Mouse (Mus musculus) forebrain, embryonic 12.5 days (tissue): ENCODE results near the gene Rab40b. TPM values are rescaled to one million over a fixed set of nuclear protein-coding genes. Genes with fewer than 3 reads are reported as not detected.

Experiments
- ATAC-seq: fragments of 200-750 bp; cut with Nextera tagmentation; 2 replicates; pipeline ENCODE4 v1.8.0; 2017; ENCODE audit warnings: moderate TSS enrichment; ENCODE audit not compliant: low FRiP score
- H3K27ac ChIP-seq: fragments of 300-500 bp; sonication (generic); 2 replicates; pipeline ENCODE4 v1.5.1; 2016; ENCODE audit warnings: mild to moderate bottlenecking
- H3K27me3 ChIP-seq: fragments of 300-500 bp; sonication (generic); 2 replicates; pipeline ENCODE4 v1.6.1; 2016; ENCODE audit warnings: mild to moderate bottlenecking
- H3K36me3 ChIP-seq: fragments of 300-500 bp; sonication (generic); replicated peaks from 2 replicates; pipeline ENCODE4 v1.6.1; 2016; ENCODE audit warnings: mild to moderate bottlenecking
- H3K4me1 ChIP-seq: fragments of 300-500 bp; sonication (generic); 2 replicates; pipeline ENCODE4 v1.6.1; 2016
- H3K4me2 ChIP-seq: fragments of 300-500 bp; sonication (generic); 2 replicates; pipeline ENCODE4 v1.6.1; 2016; ENCODE audit warnings: mild to moderate bottlenecking, moderate library complexity
- H3K4me3 ChIP-seq: fragments of 300-500 bp; sonication (generic); replicated peaks from 2 replicates; pipeline ENCODE4 v1.5.1; 2016; ENCODE audit warnings: mild to moderate bottlenecking
- H3K9ac ChIP-seq: fragments of 300-500 bp; sonication (generic); 2 replicates; pipeline ENCODE4 v1.6.1; 2016; ENCODE audit warnings: mild to moderate bottlenecking
- H3K9me3 ChIP-seq: fragments of 300-500 bp; sonication (generic); 2 replicates; pipeline ENCODE4 v1.6.1; 2016
- WGBS: fragments of 180-500 bp; shearing (Covaris S2); methylation state at CpG from one replicate; pipeline ENCODE4 v1.1.7; 2016; 5-methylcytosine and 5-hydroxymethylcytosine counted together
- polyA plus RNA-seq: library from polyadenylated mRNA; unstranded; fragments of >200 nt; fragmentation: Nextera tagmentation; extraction: Ambion mirVana; gene quantifications from 2 replicates; pipeline ENCODE4 v1.2.1, GENCODE M21; 2016

The Rab40b gene
- polyA plus RNA-seq = 3.1 and 3.8 TPM in 2 replicates

DNA sequence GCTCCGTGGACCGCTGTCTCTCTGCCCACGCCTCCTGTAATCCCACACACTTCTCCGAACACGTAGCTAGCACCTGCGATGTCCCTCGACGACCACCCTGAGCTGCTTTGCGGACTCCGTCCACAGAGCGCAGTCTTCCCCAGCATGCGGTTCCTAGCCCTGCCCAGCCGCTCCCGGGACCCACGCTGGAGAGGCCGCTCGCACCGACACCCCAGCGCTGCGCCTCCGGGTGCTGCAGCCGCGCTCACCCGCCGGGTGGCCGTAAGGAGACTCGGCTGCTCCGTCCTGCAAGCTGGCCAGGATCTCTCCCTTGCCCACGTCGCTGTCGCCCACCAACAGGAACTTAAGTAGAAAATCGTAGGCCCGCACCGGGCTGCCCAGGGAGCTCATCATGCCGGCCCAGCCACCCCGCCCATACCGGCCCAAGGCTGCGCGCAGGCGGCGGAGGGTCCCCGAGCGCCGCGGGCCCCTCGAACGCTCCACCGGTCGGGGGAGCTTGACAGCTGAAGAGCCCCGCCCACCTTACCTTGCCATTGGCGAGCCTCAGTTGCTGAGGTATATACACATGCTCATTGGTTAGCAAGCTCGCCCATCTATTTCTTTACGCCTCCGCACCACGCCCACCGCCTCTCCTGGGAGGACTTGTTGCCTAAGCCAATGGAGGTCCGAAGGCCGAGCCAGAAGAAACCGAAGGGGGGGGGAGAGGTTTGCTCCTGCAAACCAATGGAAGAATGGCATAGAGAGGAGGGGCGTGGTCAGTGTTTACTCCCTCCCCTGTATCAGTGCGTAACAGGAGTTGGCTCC, at the start of gene Rab40b:
TSS of gene Rab40b (minus strand) at position 502 of the 804 bp plus-strand sequence.
- H3K9ac ChIP-seq = peak within 1 kb of the TSS; percentile 64
- H3K27ac ChIP-seq = peak within 1 kb of the TSS; percentile 19; the same call in 1 of the 2 replicates
- WGBS = 2% methylated on average over 61 of the region's 61 CpGs
- no peaks in the 10 kb centered on the region for H3K36me3 ChIP-seq
- peak; percentile 98 for ATAC-seq
- no peaks in the 10 kb centered on the region for H3K9me3 ChIP-seq
- peak within 1 kb of the TSS; percentile 94 for H3K4me2 ChIP-seq
- H3K4me1 ChIP-seq = peaks cover 15% of the 10 kb centered on the region; the same call in 1 of the 2 replicates
- peaks cover 21% of the 10 kb centered on the region for H3K27me3 ChIP-seq
- peak within 1 kb of the TSS; percentile 64 for H3K4me3 ChIP-seq

DNA sequence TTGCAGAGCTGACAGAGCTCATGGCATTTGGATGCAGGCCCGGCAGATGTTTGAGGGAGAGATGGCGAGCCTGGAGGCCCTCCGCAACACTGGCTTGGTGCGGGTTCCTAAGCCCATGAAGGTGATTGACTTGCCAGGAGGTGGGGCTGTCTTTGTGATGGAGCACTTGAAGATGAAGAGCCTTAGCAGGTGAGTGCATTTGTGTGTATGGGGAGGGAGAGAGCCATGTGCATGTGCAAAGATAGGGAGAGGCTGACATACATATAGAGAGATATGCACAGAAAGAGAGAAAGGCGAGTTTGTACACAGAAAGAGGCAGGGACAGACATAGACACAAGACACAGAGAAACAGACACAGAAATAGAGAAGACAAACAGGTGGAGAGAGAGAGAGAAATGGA, 49.2 kb upstream of the Rab40b start:
- Histone ChIP-seq H3K27me3 (0 out of 2 replicates have a peak, but pooled peaks cover 5% of the 10 kb centered on the region), H3K4me1 (peaks cover 26% of the 10 kb centered on the region), H3K4me2 (no peak overlapping the region), H3K9ac (no peak overlapping the region), H3K36me3 (0 out of 2 replicates have a peak, but pooled peaks cover 3% of the 10 kb centered on the region), H3K9me3 (no peaks in the 10 kb centered on the region), H3K4me3 (no peak overlapping the region), H3K27ac (no peak overlapping the region)
- WGBS = 70% methylated on average over 5 of the region's 5 CpGs
- ATAC-seq = no peak

DNA sequence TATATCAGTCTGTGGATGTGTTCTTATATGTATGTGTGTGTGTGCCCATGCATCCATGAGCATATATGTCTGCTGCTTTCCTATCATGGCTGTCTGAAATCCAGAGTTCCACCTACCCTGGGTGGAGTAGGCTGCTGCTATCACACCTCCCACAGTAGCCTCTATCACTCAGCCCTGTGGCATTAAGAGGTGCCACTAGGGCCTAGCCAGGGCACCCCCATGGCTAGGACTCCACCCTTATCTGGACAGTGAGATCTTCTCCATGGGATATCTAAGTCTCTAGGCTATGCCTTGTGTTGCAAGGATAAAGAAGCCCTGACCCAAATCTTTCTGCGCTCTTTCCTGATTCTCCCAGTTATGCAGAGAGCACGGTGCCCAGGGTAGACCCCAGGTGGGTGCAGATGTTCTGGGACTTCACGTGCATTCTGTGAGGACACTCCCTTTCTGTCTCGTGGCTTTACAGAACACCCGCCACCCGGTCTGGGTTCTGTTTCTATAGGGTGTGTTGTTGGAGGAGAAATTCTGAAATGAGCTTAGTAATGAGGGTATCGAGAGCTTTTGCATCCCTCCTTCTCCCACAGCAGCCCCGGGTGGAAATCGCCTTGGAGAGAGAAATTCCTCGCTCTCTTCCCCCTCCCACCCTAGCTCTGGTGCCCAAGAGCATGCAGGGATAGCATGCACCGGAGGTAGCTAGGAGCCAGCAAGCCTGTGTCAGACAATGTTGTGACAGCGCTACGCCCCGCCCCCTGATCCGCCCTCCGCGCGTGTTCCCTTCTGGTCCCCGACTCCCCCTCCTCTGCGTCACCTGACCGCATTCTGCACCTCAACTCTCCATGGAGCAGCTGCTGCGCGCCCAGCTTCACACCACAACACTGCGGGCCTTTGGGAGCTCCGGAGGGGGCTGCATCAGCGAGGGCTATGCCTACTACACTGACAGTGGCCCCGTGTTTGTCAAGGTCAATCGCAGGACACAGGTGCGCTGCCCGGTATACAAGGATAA, 46.4 kb upstream of the Rab40b start, which contains the start of gene Fn3k:
TSS of gene Fn3k (plus strand) at position 758 of the 1,000 bp plus-strand sequence.
- Histone ChIP-seq H3K4me3 (peak within 1 kb of the TSS; percentile 37), H3K27me3 (0 out of 2 replicates have a peak, but pooled peaks cover 5% of the 10 kb centered on the region), H3K4me1 (peaks cover 22% of the 10 kb centered on the region), H3K4me2 (peak within 1 kb of the TSS; percentile 73), H3K36me3 (peaks cover 12% of the 10 kb centered on the region), H3K27ac (peak within 1 kb of the TSS; percentile 42; the same call in 1 of the 2 replicates), H3K9ac (peak within 1 kb of the TSS; percentile 58), H3K9me3 (no peaks in the 10 kb centered on the region)
- peak; percentile 98 for ATAC-seq
- 8% methylated on average over 30 of the region's 30 CpGs for WGBS

DNA sequence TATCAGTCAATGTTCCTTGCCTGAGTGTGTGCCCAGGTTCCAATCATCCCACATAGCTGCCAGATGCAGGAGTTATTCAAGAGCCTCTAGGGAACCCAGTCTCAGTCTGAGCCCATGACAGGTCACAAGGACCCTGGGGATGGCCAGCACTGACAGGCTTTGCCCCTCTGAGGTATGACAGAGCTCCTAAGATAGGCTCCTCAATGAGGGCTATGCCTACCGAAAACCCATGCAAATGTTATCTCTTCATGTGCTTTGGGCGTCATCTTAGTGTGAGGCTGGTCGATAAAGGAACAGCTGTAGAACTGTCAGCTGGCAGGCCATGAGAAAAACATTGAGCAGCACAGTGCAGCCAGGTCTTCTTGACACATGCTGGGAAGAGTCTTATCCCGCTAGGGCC, 45.3 kb upstream of the Rab40b start:
- WGBS = 88% methylated on average over 4 of the region's 4 CpGs
- 0 out of 2 replicates have a peak, but pooled peaks cover 5% of the 10 kb centered on the region for H3K27me3 ChIP-seq
- H3K9ac ChIP-seq = no peak overlapping the region
- ATAC-seq = no peak
- H3K4me3 ChIP-seq = no peak overlapping the region
- H3K27ac ChIP-seq = no peak overlapping the region
- peaks cover 18% of the 10 kb centered on the region for H3K36me3 ChIP-seq
- peaks cover 14% of the 10 kb centered on the region for H3K4me1 ChIP-seq
- no peaks in the 10 kb centered on the region for H3K9me3 ChIP-seq
- no peak overlapping the region for H3K4me2 ChIP-seq

DNA sequence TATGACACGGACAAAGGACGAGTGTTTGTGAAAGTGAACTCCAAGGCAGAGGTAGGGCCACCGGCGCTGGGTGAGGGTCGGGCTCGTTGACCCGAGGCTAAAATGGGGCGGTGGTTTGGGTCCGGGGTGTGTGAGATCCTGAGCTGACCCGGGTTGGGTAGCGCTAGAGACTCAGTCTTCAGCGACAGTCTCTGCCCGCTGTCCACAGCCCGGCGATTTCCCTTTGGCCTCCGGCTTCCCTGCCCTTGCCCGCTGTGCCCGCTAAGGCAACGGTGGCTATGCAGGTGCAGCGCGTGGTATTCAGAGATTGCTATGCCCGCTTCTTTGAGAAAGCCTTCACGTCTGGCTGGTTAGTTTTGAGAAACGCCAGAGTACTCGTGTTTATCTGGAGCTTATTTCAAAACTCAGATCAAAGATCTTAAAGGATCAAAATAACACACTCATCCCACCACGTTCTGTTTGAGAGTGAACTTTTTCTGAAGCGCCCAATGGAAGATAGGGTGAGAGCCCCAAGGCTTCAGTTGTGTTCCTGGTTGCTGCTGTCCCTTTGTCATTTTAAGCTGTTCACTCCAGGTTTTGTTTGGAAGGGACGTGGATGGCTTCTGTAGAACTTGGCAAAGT, 33.6 kb upstream of the Rab40b start:
- peak overlapping the region; percentile 74 for H3K4me3 ChIP-seq
- no peaks in the 10 kb centered on the region for H3K9me3 ChIP-seq
- H3K27me3 ChIP-seq = no peaks in the 10 kb centered on the region
- WGBS = under 1% methylated on average over 28 of the region's 28 CpGs
- peak; percentile 75; the same call in 1 of the 2 replicates for ATAC-seq
- H3K27ac ChIP-seq = no peak overlapping the region
- H3K36me3 ChIP-seq = no peaks in the 10 kb centered on the region
- H3K9ac ChIP-seq = peak overlapping the region; percentile 78
- H3K4me2 ChIP-seq = peak overlapping the region; percentile 80
- H3K4me1 ChIP-seq = peaks cover 16% of the 10 kb centered on the region

DNA sequence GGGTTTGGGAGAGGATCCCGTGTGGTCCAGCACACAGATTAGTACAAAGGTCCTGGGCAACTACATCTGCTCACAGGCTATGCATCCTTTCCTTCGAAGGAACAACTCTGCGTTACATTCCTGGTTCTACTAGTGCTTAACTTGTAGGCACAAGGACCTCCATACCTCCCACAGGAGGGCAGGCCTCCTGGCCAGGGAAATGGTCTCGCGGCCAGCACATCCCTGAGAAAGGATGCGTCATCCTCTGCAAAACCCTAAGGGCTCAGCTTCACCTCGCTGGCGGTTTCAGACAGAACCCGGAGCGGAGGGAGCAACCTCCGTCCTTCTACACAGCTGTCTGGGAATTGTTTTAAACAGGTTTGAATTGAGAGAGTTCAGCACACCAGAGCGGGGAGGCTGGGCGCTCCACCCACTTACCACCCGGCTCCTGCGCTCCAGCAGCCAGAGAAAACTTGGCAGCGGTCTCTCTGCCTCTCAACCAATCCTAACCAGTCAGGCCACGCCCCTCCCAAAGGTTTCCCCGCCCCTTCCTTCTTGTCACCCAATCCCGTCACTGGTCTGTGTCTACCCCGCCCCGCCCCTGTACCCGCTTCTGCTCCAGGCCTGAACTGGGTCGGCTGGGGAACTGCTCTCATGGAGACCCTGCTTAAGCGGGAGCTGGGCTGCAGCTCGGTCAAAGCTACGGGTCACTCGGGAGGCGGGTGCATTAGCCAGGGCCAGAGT, 32.9 kb upstream of the Rab40b start, which contains the start of gene Fn3krp:
TSS of gene Fn3krp (plus strand) at position 572 of the 723 bp plus-strand sequence.
- H3K27ac ChIP-seq = peak within 1 kb of the TSS; percentile 69
- peaks cover 16% of the 10 kb centered on the region for H3K4me1 ChIP-seq
- peak within 1 kb of the TSS; percentile 80 for H3K4me2 ChIP-seq
- 2% methylated on average over 28 of the region's 28 CpGs for WGBS
- peak within 1 kb of the TSS; percentile 78 for H3K9ac ChIP-seq
- peak; percentile 100 for ATAC-seq
- peak within 1 kb of the TSS; percentile 74 for H3K4me3 ChIP-seq
- no peaks in the 10 kb centered on the region for H3K9me3 ChIP-seq
- no peaks in the 10 kb centered on the region for H3K27me3 ChIP-seq
- H3K36me3 ChIP-seq = no peaks in the 10 kb centered on the region

DNA sequence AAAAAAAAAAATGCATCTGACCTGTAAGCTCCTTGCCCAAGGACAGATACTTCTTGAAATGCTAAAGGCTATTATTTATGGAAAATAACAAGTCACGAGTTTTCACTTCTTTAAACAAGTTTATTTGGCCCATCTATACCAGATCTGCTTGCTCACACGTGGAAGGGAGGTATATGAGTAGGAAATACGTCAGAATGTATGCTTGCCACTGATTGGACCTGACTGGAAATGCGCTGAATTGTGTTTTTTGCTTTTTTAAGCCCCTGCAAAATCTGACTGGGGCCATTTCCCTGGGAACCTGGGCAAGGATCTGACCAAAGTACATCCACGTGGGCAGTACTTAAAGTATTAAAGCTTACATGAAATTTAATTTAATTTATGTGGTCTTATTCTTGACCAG, 32.3 kb upstream of the Rab40b start:
- Histone ChIP-seq H3K4me2 (peak overlapping the region; percentile 80), H3K4me3 (peak overlapping the region; percentile 74), H3K36me3 (no peaks in the 10 kb centered on the region), H3K4me1 (peaks cover 16% of the 10 kb centered on the region), H3K27me3 (no peaks in the 10 kb centered on the region), H3K9ac (peak overlapping the region; percentile 78; the same call in 1 of the 2 replicates), H3K9me3 (no peaks in the 10 kb centered on the region), H3K27ac (no peak overlapping the region)
- 47% methylated on average over 5 of the region's 5 CpGs for WGBS
- ATAC-seq = no peak

DNA sequence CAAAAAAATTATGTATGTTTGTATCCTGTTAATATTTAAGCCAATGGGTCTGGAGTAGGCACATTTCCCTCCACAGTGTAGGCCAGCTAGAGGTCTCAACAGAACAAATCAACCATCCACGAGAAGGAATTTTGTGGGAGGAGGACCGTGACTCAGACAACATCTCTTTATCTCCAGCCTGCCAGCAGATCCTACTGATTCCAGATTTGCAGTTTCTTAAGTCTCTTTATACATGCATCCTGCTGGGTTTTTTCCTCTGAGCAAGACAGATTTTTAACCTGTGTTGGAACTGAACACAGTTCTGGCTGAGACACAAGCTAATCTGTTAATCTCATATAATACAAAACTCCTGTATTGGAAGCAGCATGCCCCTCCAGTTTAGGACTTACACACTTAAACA, 30.9 kb upstream of the Rab40b start:
- ATAC-seq = no peak
- WGBS = 78% methylated on average over 2 of the region's 2 CpGs
- no peak overlapping the region for H3K27ac ChIP-seq

DNA sequence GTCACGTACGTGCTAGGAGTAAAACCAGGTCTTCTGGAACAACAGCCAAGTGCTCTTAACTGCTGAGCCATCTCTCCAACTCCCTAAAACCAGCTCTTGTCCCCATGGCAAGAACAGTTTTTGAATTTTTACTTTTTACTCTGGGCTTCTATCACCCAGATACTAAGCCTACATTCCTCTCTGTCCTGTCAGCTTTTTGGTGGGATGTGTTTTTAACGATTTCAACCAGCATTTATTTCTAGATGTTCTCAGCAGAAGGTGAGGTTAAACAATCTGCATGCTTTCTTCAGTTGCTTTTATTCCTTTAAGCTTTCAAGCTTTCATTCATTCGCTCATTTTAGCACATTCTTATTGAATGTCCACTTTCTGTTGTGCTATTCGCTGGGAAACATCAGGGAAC, 29.9 kb upstream of the Rab40b start:
- H3K4me2 ChIP-seq = no peak overlapping the region

More for the DNA sequence above, 30.9 kb upstream of the Rab40b start:
- H3K9ac ChIP-seq = no peak overlapping the region
- no peaks in the 10 kb centered on the region for H3K9me3 ChIP-seq
- peaks cover 16% of the 10 kb centered on the region for H3K4me1 ChIP-seq
- no peaks in the 10 kb centered on the region for H3K36me3 ChIP-seq
- no peak overlapping the region for H3K4me3 ChIP-seq
- H3K4me2 ChIP-seq = no peak overlapping the region
- H3K27me3 ChIP-seq = no peaks in the 10 kb centered on the region

DNA sequence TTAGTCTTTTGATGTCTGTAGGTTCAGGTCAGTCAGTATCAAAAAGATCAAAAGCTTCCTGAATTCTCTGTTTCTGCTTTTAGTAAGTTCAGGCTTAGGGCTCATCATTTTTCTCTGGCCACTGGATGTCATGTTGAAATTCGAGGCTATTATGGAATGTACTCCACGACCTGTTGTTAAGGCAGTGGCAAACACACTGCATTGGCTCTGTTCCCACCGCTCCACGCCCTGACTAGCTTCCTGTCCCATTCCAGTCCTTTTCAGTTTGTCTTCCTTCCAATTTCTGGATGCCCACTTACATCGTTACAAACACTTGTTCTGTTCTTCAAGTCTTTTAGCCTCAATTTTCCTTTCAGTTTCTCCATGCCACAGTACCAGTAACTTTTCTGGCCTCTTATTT, 27.3 kb upstream of the Rab40b start:
- 80% methylated on average over 5 of the region's 5 CpGs for WGBS
- Histone ChIP-seq H3K27ac (no peak overlapping the region), H3K4me2 (no peak overlapping the region), H3K9me3 (no peaks in the 10 kb centered on the region), H3K4me1 (peaks cover under 1% of the 10 kb centered on the region), H3K36me3 (no peaks in the 10 kb centered on the region), H3K9ac (no peak overlapping the region), H3K4me3 (no peak overlapping the region), H3K27me3 (no peaks in the 10 kb centered on the region)
- no peak for ATAC-seq

More for the DNA sequence above, 29.9 kb upstream of the Rab40b start:
- no peak overlapping the region for H3K4me3 ChIP-seq
- no peak overlapping the region for H3K27ac ChIP-seq
- WGBS = 93% methylated on average over 5 of the region's 5 CpGs
- no peaks in the 10 kb centered on the region for H3K27me3 ChIP-seq
- peaks cover 16% of the 10 kb centered on the region for H3K4me1 ChIP-seq
- H3K9ac ChIP-seq = no peak overlapping the region
- H3K36me3 ChIP-seq = no peaks in the 10 kb centered on the region
- no peak for ATAC-seq
- H3K9me3 ChIP-seq = no peaks in the 10 kb centered on the region

DNA sequence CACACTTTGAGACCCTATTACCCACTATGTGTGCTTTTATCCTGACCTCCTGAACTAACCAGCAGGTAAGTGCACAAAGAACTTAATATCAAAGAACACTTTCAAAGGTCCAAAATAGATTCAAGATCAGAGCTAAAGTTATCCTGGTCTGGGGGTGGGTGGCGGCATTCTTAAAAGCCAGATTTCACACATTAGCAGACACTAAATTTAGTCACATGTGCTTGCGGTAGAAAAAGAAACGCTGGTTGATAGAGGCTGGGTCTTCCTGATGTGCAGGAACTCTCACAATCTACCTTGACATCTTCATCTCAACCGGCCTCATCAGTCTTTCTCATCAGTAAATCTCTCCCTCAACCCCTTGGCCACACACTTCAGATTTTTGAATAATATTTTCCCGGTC, 26.7 kb upstream of the Rab40b start:
- no peaks in the 10 kb centered on the region for H3K27me3 ChIP-seq
- no peak overlapping the region for H3K27ac ChIP-seq
- H3K4me3 ChIP-seq = no peak overlapping the region
- no peaks in the 10 kb centered on the region for H3K4me1 ChIP-seq
- no peaks in the 10 kb centered on the region for H3K36me3 ChIP-seq
- H3K4me2 ChIP-seq = no peak overlapping the region
- WGBS = 92% methylated on average over 5 of the region's 5 CpGs
- no peak for ATAC-seq
- H3K9ac ChIP-seq = no peak overlapping the region
- no peaks in the 10 kb centered on the region for H3K9me3 ChIP-seq
